Mouse (Mus musculus): ENCODE measurements around the gene Nanp.

GRCm38 (mm10) chr2:151037292-151037691 lies 1.9 kb downstream of the Nanp start:
- no peak for TF ChIP-seq CTCF (conservative IDR thresholded peaks at IDR 0.05; ENCODE audit: insufficient read depth, insufficient read length, low read depth, low read length)
- no peak for TF ChIP-seq POLR2A (IDR thresholded peaks at IDR 0.05; ENCODE audit: low read depth, low read length)

Data from kidney, adult 2 months (tissue).